Mouse (Mus musculus): ENCODE measurements around the gene Prr18.

DNA sequence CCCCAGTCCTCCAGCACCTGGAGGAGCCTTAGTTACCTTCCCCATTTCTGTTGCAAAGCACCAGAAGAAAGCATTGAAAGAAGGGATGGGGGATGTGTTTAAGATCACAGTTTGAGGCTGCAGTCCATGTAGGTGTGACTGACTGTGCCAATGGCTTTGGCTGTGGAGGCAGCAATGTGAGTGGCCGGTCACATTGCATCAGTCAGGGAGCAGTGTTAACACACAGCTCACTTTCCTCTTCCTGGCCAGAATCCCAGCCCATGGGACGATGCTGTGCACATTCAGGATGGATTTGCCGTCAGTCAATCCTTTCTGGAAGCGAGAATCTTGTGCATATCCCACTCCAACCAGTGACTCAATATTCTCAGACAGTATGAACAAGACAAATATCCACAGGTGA lies 11.7 kb downstream of the Prr18 start:
- TF ChIP-seq CTCF (IDR thresholded peaks at IDR 0.05; ENCODE audit: low read depth) (no peak), EP300 (IDR thresholded peaks at IDR 0.05; ENCODE audit: low read depth) (no peak)

All from heart, postnatal 0 days (tissue).